Mouse (Mus musculus) bone marrow, adult 2 months (tissue): ENCODE measurements around the gene Diexf.

ENCODE experiments used
- CTCF ChIP-seq: fragments of 200-500 bp; IDR thresholded peaks from 2 replicates; pipeline ENCODE4 v1.5.1; 2011; ENCODE audit warnings: low read length, control low read depth; ENCODE audit not compliant: control insufficient read depth, insufficient read depth
- POLR2A ChIP-seq: fragments of 200-500 bp; IDR thresholded peaks from 2 replicates; pipeline ENCODE4 v1.6.1; 2011; ENCODE audit warnings: low read depth, mild to moderate bottlenecking, control low read depth, low read length, borderline replicate concordance; ENCODE audit not compliant: control insufficient read depth

DNA sequence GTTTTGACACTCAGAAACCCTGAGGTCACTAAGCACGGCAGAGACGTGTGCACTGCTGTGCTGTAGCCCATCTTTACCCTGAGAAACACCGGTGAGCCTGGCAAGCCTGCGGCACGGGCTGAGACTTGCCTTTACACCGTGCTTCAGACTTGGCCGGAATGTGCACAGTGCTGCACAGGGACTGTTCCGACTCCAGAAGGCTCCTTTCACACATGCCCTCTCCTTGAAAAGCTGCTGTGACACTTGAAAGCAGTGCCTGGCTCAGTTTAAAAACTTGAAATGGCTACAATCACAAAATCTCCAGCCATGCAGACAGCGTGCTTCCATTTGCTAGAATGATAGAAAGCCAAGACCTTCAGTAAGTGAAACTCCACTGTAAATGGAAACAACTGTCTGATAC, 18.0 kb downstream of the Diexf start:
- TF ChIP-seq CTCF (no peak), POLR2A (no peak)
